Comparison of ENCODE assay signal across 21 mouse cellular contexts in the genomic region with DNA sequence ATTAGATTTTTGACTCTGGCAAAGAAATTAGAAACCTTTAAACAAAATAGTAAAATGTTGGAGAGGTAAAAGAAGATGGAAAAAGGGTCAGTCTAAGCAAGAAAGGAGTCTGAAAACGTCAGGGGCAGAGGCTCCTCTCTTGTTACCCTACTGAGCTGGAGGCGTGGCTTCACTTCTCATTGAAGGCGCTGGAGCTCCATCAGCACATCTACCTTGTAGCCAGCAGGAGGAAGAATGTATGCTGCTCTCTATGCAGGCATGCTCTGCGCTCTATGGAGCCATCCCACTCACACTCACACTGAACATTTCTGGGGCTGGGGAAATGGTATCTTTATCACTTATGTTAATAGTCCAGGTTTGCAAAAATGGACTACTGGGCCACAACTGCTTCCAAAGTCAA.
DNase-seq lines count a peak whose midpoint lies in the region; ATAC-seq and TF ChIP-seq lines count a peak whose summit lies in the region.
"Had no signal": no experiment of that assay in that cellular context is flagged by ENCODE, and none has a peak within 500 bp of the region (broad histone marks: within the 10 kb centered on the region; RNA-seq: fewer than 3 reads in every experiment).

No protein-coding gene starts in this region.

- 22% methylated on average over 4 of the region's 4 CpGs for WGBS in hindbrain, embryonic 13.5 days
- 25% methylated on average over 4 of the region's 4 CpGs for WGBS in hindbrain, embryonic 12.5 days
- 37% methylated on average over 4 of the region's 4 CpGs for WGBS in midbrain, postnatal 0 days
- WGBS in midbrain, embryonic 15.5 days, result 23% methylated on average over 4 of the region's 4 CpGs
- WGBS in hindbrain, postnatal 0 days, result 33% methylated on average over 4 of the region's 4 CpGs

- intact Hi-C loops in heart, postnatal 36 days (cut with DNase I), result no loop called here

- H3K4me1 ChIP-seq in hindbrain, embryonic 13.5 days (replicated peaks), result peaks cover 58% of the 10 kb centered on the region
- H3K4me1 ChIP-seq in hindbrain, embryonic 12.5 days, result peaks cover 51% of the 10 kb centered on the region
- peaks cover 14% of the 10 kb centered on the region; the same call in 1 of the 2 replicates for H3K4me1 ChIP-seq in midbrain, postnatal 0 days (ENCODE audit: insufficient read depth, low read length)
- peaks cover 46% of the 10 kb centered on the region for H3K4me1 ChIP-seq in midbrain, embryonic 15.5 days
- peaks cover 15% of the 10 kb centered on the region for H3K4me1 ChIP-seq in hindbrain, postnatal 0 days (ENCODE audit: insufficient read depth, low read length)

- H3K4me2 ChIP-seq in hindbrain, embryonic 13.5 days, result no peak overlapping the region
- no peak overlapping the region for H3K4me2 ChIP-seq in hindbrain, embryonic 12.5 days (replicated peaks)
- no peak overlapping the region for H3K4me2 ChIP-seq in midbrain, postnatal 0 days (ENCODE audit: low read depth, low read length, poor library complexity, severe bottlenecking)
- no peak overlapping the region for H3K4me2 ChIP-seq in midbrain, embryonic 15.5 days
- H3K4me2 ChIP-seq in hindbrain, postnatal 0 days (ENCODE audit: low read depth, low read length), result no peak overlapping the region
- H3K4me2 ChIP-seq: limb, embryonic 12.5 days had no signal

- peak; percentile 22; the same call in 1 of the 2 replicates for TF ChIP-seq CTCF in midbrain, postnatal 0 days (IDR thresholded peaks at IDR 0.05)
- no peak for TF ChIP-seq CTCF in hindbrain, postnatal 0 days (IDR thresholded peaks at IDR 0.05; ENCODE audit: low read depth)

- no peaks in the 10 kb centered on the region for H3K27me3 ChIP-seq in hindbrain, embryonic 13.5 days
- no peaks in the 10 kb centered on the region; the same call in 1 of the 2 replicates for H3K27me3 ChIP-seq in hindbrain, embryonic 12.5 days
- no peaks in the 10 kb centered on the region; the same call in 1 of the 2 replicates for H3K27me3 ChIP-seq in midbrain, postnatal 0 days (ENCODE audit: insufficient read depth, low read length)
- H3K27me3 ChIP-seq in midbrain, embryonic 15.5 days (replicated peaks), result no peaks in the 10 kb centered on the region
- no peaks in the 10 kb centered on the region for H3K27me3 ChIP-seq in hindbrain, postnatal 0 days (ENCODE audit: insufficient read depth, low read length)
- H3K27me3 ChIP-seq: limb, embryonic 12.5 days had no signal

- H3K9me3 ChIP-seq in hindbrain, embryonic 13.5 days, result no peaks in the 10 kb centered on the region
- no peaks in the 10 kb centered on the region for H3K9me3 ChIP-seq in hindbrain, embryonic 12.5 days (replicated peaks)
- H3K9me3 ChIP-seq in midbrain, postnatal 0 days (ENCODE audit: low read length), result no peaks in the 10 kb centered on the region
- H3K9me3 ChIP-seq in midbrain, embryonic 15.5 days, result no peaks in the 10 kb centered on the region
- H3K9me3 ChIP-seq in hindbrain, postnatal 0 days (ENCODE audit: low read length), result no peaks in the 10 kb centered on the region
- H3K9me3 ChIP-seq: heart, embryonic 10.5 days; limb, embryonic 12.5 days had no signal

- no peaks in the 10 kb centered on the region for H3K36me3 ChIP-seq in hindbrain, embryonic 13.5 days
- no peaks in the 10 kb centered on the region for H3K36me3 ChIP-seq in hindbrain, embryonic 12.5 days
- no peaks in the 10 kb centered on the region for H3K36me3 ChIP-seq in midbrain, postnatal 0 days (ENCODE audit: insufficient read depth, low read length)
- no peaks in the 10 kb centered on the region for H3K36me3 ChIP-seq in midbrain, embryonic 15.5 days (replicated peaks)
- H3K36me3 ChIP-seq in hindbrain, postnatal 0 days (ENCODE audit: insufficient read depth, low read length), result no peaks in the 10 kb centered on the region
- H3K36me3 ChIP-seq: heart, embryonic 10.5 days; limb, embryonic 12.5 days had no signal

- peak overlapping the region; percentile 31; the same call in 1 of the 2 replicates for H3K27ac ChIP-seq in hindbrain, embryonic 13.5 days
- H3K27ac ChIP-seq in hindbrain, embryonic 12.5 days, result no peak overlapping the region
- H3K27ac ChIP-seq in midbrain, postnatal 0 days (ENCODE audit: low read depth, low read length), result no peak overlapping the region
- no peak overlapping the region for H3K27ac ChIP-seq in midbrain, embryonic 15.5 days
- peak overlapping the region; percentile 29; the same call in 1 of the 2 replicates for H3K27ac ChIP-seq in hindbrain, postnatal 0 days
- H3K27ac ChIP-seq: heart, embryonic 10.5 days; liver, embryonic 14.5 days had no signal

- H3K9ac ChIP-seq in hindbrain, embryonic 13.5 days, result no peak overlapping the region
- no peak overlapping the region for H3K9ac ChIP-seq in hindbrain, embryonic 12.5 days
- H3K9ac ChIP-seq in midbrain, postnatal 0 days (replicated peaks; ENCODE audit: low read length, poor library complexity, severe bottlenecking), result no peak overlapping the region
- no peak overlapping the region for H3K9ac ChIP-seq in midbrain, embryonic 15.5 days
- no peak overlapping the region for H3K9ac ChIP-seq in hindbrain, postnatal 0 days (replicated peaks; ENCODE audit: low read length)
- H3K9ac ChIP-seq: limb, embryonic 12.5 days; liver, embryonic 14.5 days had no signal

- no peak for ATAC-seq in hindbrain, embryonic 13.5 days (ENCODE audit: low FRiP score)
- no peak for ATAC-seq in hindbrain, embryonic 12.5 days (ENCODE audit: low FRiP score)
- ATAC-seq in midbrain, postnatal 0 days (ENCODE audit: low FRiP score), result no peak
- no peak for ATAC-seq in midbrain, embryonic 15.5 days (replicated peaks)
- ATAC-seq in hindbrain, postnatal 0 days, result no peak
- ATAC-seq: CD4-positive, CD25-positive, alpha-beta regulatory T cell, adult 4 months; intestine, embryonic 16.5 days had no signal

- DNase-seq in embryo, embryonic 10 days (ENCODE audit: low spot score), result peak; percentile 70
- DNase-seq in embryo, embryonic 9.5 days (ENCODE audit: extremely low spot score), result no peak
- no peak for DNase-seq in midbrain, postnatal 0 days (ENCODE audit: low spot score)
- DNase-seq in hindbrain, postnatal 0 days (ENCODE audit: low spot score), result peak; percentile 24
- no peak for DNase-seq in heart, postnatal 36 days
- DNase-seq: cerebellum, adult 18-20 months; gastrocnemius, postnatal 36 days; heart, postnatal 14 days; lung, postnatal 10 days; retina, postnatal 1 day; right cerebral cortex, postnatal 4 days; thymus, postnatal 36 days had no signal

- H3K4me3 ChIP-seq in hindbrain, embryonic 13.5 days, result no peak overlapping the region
- no peak overlapping the region for H3K4me3 ChIP-seq in hindbrain, embryonic 12.5 days
- H3K4me3 ChIP-seq in midbrain, postnatal 0 days (ENCODE audit: low read depth, low read length), result no peak overlapping the region
- H3K4me3 ChIP-seq in midbrain, embryonic 15.5 days, result no peak overlapping the region
- H3K4me3 ChIP-seq in hindbrain, postnatal 0 days (ENCODE audit: low read length), result no peak overlapping the region
- H3K4me3 ChIP-seq: heart, embryonic 10.5 days; limb, embryonic 12.5 days; myocyte had no signal

Comparison
In these comparisons a context has a peak if more than half of its experiments do, and no peak if none do; other contexts are left out.
1. DNase-seq: peak in embryo, embryonic 10 days (single experiment) and hindbrain, postnatal 0 days (single experiment); none in embryo, embryonic 9.5 days (single experiment), midbrain, postnatal 0 days (single experiment) and heart, postnatal 36 days (0 of 2).
2. H3K27ac ChIP-seq: peak in hindbrain, embryonic 13.5 days (single experiment) and hindbrain, postnatal 0 days (single experiment); none in hindbrain, embryonic 12.5 days (single experiment), midbrain, postnatal 0 days (single experiment) and midbrain, embryonic 15.5 days (single experiment).